Comparison of ENCODE assay signal across 7 mouse cellular contexts in genomic region chr16:26105115-26105974, GRCm38 (mm10). TPM values are rescaled to one million over a fixed set of nuclear protein-coding genes. Genes with fewer than 3 reads are reported as not detected.
A peak's percentile ranks its signal among the peaks of the same experiment; 100 is the strongest.
DNase-seq lines count a peak whose midpoint lies in the region; ATAC-seq and TF ChIP-seq lines count a peak whose summit lies in the region.

Gene P3h2, minus strand, starts transcription at chr16:26105784.

- under 1% methylated on average over 83 of the region's 101 CpGs for WGBS in intestine, postnatal 0 days

- ATAC-seq in intestine, postnatal 0 days = peak; percentile 82

- peak within 1 kb of the TSS; percentile 60 for H3K27ac ChIP-seq in intestine, postnatal 0 days (ENCODE audit: low read depth, low read length)

- no peaks in the 10 kb centered on the region for H3K9me3 ChIP-seq in intestine, postnatal 0 days (ENCODE audit: control insufficient read depth)

- peak within 1 kb of the TSS; percentile 84 for H3K4me2 ChIP-seq in intestine, postnatal 0 days (replicated peaks; ENCODE audit: low read depth)

- H3K9ac ChIP-seq in intestine, postnatal 0 days (ENCODE audit: low read depth, low read length) = peak within 1 kb of the TSS; percentile 55

- H3K27me3 ChIP-seq in intestine, postnatal 0 days (replicated peaks; ENCODE audit: control insufficient read depth, insufficient read depth, low read length) = peaks cover 4% of the 10 kb centered on the region; the same call in 1 of the 2 replicates

- intact Hi-C loops in left cerebral cortex, postnatal 36 days (cut with DNase I) = loop anchor here (5.0 kb wide), 1 partner anchor 87 kb away; no protein-coding TSS in a partner anchor

- no peaks in the 10 kb centered on the region for H3K36me3 ChIP-seq in intestine, postnatal 0 days (ENCODE audit: control insufficient read depth, insufficient read depth)

- peak; percentile 81 to 85 for DNase-seq in adrenal gland, postnatal 36 days
- DNase-seq in embryo, embryonic 9.5 days (ENCODE audit: extremely low spot score) = peak; percentile 84
- DNase-seq in heart, adult 11 months = peak; percentile 96
- peak; percentile 66 to 79 for DNase-seq in left cerebral cortex, postnatal 36 days (ENCODE audit: low spot score in 2 of 2)
- peak; percentile 78 for DNase-seq in mesoderm, embryonic 11.5 days (ENCODE audit: low read depth, low spot score)
- peak; percentile 53 for DNase-seq in right cerebral cortex, postnatal 4 days

- H3K4me1 ChIP-seq in intestine, postnatal 0 days (replicated peaks; ENCODE audit: control insufficient read depth, insufficient read depth, low read length) = no peaks in the 10 kb centered on the region

- peak; percentile 49 for TF ChIP-seq CTCF in intestine, postnatal 0 days (IDR thresholded peaks at IDR 0.05; ENCODE audit: low read depth)

- H3K4me3 ChIP-seq in intestine, postnatal 0 days (ENCODE audit: low read depth, low read length) = peak within 1 kb of the TSS; percentile 66

RNA-seq across cellular contexts. Expression of gene P3h2, which starts in this region (rescaled TPM):
- 1 to 10 TPM; 6.5 to 6.8 TPM for total RNA-seq in adrenal gland, postnatal 36 days (2021)
- polyA plus RNA-seq in intestine, postnatal 0 days (2015; fragmentation: Nextera tagmentation; extraction: Ambion mirVana) = 1.4 and 1.8 TPM in 2 replicates
- total RNA-seq in left cerebral cortex, postnatal 36 days (2021) = 1 to 10 TPM; 1.9 to 3.3 TPM

Comparison
In these comparisons a context has a peak if more than half of its experiments do, and no peak if none do; other contexts are left out.
1. Peak in every context shown above with its lines: DNase-seq, ATAC-seq, H3K4me3 ChIP-seq and H3K27ac ChIP-seq.